In the genomic region with DNA sequence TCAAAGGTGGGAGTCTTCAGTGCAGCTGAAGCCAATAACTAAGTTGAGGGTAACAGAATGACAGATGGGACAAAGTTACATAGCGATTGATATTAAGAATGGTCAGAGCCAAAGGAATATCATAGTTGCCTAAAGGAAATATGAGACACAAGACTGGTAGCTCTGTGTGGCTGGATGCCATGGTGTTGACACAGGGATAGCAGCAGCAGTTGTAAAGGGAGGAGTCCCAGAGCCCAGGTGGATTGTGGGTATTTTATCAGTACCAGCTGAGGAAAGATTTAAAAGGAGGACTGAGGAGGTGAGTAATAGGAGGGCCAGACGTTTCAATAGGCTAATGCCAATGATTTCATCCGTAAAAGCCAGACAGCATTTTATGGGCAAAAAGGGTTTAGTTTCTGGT, we compare ENCODE assay signal across 10 mouse cellular contexts. TPM values are rescaled to one million over a fixed set of nuclear protein-coding genes. Genes with fewer than 3 reads are reported as not detected.
"Had no signal": no experiment of that assay in that cellular context is flagged by ENCODE, and none has a peak within 500 bp of the region (broad histone marks: within the 10 kb centered on the region; RNA-seq: fewer than 3 reads in every experiment).

No protein-coding gene starts in this region.

- H3K4me2 ChIP-seq: limb, embryonic 12.5 days; liver, embryonic 15.5 days; neural tube, embryonic 15.5 days had no signal

- H3K9me3 ChIP-seq: limb, embryonic 12.5 days; liver, embryonic 15.5 days; neural tube, embryonic 15.5 days had no signal

- DNase-seq: liver; right cerebral cortex, adult 18-20 months; right cerebral cortex, postnatal 25 days; thymus, adult 18-20 months; thymus, postnatal 14 days had no signal

- H3K4me3 ChIP-seq: limb, embryonic 12.5 days; liver, embryonic 15.5 days; myocyte; neural tube, embryonic 15.5 days had no signal

- H3K9ac ChIP-seq: limb, embryonic 12.5 days; liver, embryonic 15.5 days; neural tube, embryonic 15.5 days had no signal

- H3K4me1 ChIP-seq: liver, embryonic 15.5 days; neural tube, embryonic 15.5 days had no signal

- H3K36me3 ChIP-seq: limb, embryonic 12.5 days; liver, embryonic 15.5 days; neural tube, embryonic 15.5 days had no signal

- H3K27me3 ChIP-seq: limb, embryonic 12.5 days; liver, embryonic 15.5 days; neural tube, embryonic 15.5 days had no signal

- H3K27ac ChIP-seq: limb, embryonic 12.5 days; liver, embryonic 15.5 days; neural tube, embryonic 15.5 days had no signal

RNA-seq across cellular contexts. Expression of a gene that starts 59.4 kb away (rescaled TPM):
- total RNA-seq: megakaryocyte progenitor cell, adult 5-6 weeks had no signal
- polyA plus RNA-seq: myocyte had no signal
